Mouse (Mus musculus): ENCODE measurements around the gene Vars2.

Gene Vars2

DNA sequence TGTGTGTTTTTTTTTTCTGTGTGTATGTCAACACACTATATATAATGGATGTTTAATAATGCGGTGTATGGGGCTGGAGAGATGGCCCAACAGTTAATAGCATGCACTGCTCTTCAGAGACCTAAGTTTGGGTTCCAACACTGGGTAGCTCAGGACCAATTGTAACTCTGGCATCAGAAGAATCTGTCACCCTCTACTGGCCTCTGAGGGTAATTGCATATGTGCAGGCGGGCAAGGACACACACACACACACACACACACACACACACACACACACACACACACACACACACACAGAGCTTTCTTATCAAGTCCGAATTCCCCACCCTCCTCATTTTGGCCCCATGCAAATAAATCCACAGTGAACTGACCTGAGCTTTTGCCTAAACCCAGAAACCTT lies 32.2 kb downstream of the Vars2 start:
- no peak for DNase-seq (ENCODE audit: low spot score)

- DNase-seq (ENCODE audit: low spot score) = peak; percentile 70
Observed at GRCm38 (mm10) chr17:35633992-35634391, 33.4 kb downstream of the Vars2 start.

DNA sequence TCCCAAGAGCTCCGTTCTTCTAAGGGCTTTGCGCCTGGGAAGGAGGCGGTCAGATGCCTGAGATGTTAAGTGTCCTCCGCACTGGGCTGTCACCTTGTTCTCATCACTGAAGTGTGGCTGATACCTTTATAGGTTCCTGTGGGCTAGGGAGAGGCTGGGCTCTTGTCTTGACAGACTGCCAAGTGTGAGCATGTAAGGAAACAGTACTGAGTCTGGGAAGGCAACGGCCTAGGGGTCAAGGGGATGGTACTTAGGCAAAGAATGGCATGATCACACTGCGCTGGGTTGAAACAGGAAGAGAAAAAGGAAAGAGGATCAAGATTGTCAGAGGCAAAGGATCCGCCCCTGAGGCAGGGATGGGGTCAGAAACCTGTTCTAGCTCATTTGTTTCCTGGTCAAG lies 40.9 kb downstream of the Vars2 start, which contains the start of gene Gm9573:
Gene Gm9573, minus strand, starts transcription at position 101 of the 400 bp plus-strand sequence.
- DNase-seq (ENCODE audit: low spot score) = no peak

DNA sequence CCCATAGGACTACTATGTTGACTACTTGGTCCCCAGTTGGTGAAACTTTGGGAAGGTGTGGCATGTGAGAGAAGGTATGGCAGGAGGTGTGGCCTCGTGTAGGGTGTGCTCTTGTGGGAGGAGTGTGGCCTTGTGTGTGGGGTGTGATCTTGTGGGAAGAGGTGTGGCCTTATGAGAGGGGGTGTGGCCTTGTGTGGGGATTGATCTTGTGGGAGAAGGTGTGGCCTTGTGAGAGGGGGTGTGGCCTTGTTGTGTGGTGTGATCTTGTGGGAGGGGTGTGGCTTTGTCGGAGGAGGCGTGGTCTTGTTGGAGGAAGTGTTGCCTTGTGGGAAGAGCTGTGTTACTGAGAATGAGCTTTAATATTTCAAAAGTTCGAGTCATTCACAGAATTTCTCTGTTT lies 50.3 kb downstream of the Vars2 start:
- no peak for DNase-seq (ENCODE audit: low spot score)

All from lung, postnatal 25 days (tissue).